Mouse (Mus musculus) adrenal gland, adult (tissue): ENCODE measurements around the gene Gcnt7.
A peak's percentile ranks its signal among the peaks of the same experiment; 100 is the strongest.

Source experiments
- DNase-seq, 2 experiments: peaks; one replicate each; pipeline ENCODE4 v3.0.0; 2022 to 2023; ENCODE audit warnings: low spot score in 1 of 2; ENCODE audit not compliant: inconsistent age in 2 of 2

The Gcnt7 gene

GRCm38 (mm10) chr2:172458496-172458895 lies at the start of gene Gcnt7:
Gcnt7 (minus strand) TSS chr2:172458596.
- DNase-seq: no peak

DNA sequence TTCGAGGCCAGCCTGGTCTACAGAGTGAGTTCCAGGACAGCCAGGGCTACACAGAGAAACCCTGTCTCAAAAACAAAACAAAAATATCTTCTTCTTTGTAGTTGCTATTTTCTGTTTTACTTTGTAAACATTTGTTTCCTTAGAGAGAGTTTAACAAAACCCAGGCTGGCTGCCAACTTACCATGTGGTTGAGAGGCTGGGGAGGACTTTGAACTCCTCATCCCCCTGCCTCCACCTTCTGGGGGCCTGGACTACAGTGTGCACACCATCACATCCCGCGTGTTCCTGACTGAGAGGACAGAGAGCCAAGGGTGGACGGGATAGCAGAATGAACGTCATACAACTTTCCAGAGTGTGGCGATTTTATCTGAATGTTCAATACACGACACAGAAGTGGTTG lies 47.7 kb upstream of the Gcnt7 start:
- no peak for DNase-seq

DNA sequence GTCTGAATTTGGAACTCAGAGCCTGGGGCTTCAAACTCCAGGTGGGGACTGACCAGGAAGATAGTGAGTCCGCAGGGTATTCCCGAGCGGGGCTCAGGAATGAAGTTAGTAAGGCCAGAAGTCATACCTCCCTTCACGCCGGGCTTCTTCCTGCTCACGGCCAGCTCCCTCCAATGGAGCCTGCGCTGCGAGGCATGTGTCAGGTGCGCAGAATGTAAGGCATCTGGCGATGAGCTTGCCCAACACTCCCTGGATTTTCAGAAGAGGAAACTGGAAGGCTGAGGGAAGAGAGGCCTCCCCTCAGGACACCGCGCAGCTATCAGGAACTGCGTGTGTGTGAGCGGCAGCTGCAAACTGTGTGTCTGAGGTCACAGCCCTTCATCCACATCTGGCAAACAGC lies 43.8 kb upstream of the Gcnt7 start:
- DNase-seq: no peak

- peak in 1 of 2 experiments; percentile 59 for DNase-seq
Observed at GRCm38 (mm10) chr2:172501341-172501740, 42.9 kb upstream of the Gcnt7 start.

DNA sequence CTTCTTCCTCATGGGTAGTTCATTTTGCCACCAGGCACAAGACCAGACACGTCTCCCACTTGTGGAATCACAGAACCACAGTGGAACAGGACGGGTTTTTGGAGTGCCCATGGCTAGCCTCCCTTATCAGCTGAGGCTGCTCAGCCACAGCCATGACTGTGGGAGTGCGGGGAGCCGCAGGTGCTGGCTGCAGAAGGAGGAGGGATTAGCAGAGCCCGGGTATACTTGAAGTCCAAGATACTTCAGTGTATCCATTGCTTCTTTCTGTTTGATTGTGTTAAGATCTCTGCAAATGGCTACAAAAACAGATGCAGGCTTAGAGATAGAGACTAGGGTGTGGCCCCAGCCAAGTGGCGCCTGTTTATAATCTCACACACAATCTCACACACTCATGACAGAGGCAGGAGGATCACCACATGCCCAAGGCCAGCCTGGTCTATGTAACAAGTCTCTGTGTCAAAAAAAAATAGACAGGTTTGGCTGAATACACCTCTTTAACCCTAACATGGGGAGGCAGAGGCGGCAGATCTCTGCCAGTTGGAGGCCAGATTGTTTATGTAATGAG lies 42.4 kb upstream of the Gcnt7 start:
- no peak for DNase-seq

GRCm38 (mm10) chr2:172498823-172499222 lies 40.4 kb upstream of the Gcnt7 start:
- peak in 1 of 2 experiments; percentile 71 for DNase-seq

GRCm38 (mm10) chr2:172496736-172497345 lies 38.4 kb upstream of the Gcnt7 start:
- peak; percentile 23 to 82 for DNase-seq

- DNase-seq: no peak
Observed at GRCm38 (mm10) chr2:172484696-172485370, 26.4 kb upstream of the Gcnt7 start.

GRCm38 (mm10) chr2:172483766-172484413 lies 25.5 kb upstream of the Gcnt7 start:
- no peak for DNase-seq

DNA sequence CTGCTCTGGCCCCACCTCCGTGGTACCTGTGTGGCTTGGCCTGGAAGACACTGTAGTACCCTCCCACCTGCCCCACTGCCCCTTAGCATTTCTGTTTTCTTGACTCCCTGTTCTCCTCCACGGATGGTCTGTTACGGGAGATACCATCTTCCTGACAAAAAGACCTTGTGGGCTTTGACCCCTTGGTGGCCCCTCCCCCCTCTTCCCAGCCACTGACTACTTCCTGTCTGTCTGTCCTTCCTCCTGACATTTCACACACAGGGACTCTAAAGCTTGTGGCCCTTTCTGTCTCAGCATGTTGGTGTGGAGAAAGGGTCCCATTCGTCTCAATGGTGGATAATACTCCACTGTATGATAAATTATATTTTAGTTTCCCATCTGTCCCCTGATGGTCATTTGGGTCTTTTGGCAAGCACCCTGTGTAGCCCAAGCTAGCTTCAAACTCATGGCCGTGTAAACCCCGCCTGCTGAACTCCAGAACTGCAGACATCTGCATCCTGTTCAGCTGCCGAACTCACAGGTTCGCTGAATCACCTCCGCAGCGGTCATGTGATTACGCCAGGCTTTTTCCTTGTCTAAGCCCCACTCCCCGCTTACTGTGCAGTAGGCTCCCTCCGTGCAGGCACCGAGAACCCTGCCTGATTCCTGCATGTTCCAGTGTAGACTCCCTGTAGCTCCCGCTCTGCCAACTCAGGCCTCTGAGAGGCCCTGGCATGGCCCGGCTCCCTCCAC lies 23.4 kb upstream of the Gcnt7 start:
- no peak for DNase-seq

DNA sequence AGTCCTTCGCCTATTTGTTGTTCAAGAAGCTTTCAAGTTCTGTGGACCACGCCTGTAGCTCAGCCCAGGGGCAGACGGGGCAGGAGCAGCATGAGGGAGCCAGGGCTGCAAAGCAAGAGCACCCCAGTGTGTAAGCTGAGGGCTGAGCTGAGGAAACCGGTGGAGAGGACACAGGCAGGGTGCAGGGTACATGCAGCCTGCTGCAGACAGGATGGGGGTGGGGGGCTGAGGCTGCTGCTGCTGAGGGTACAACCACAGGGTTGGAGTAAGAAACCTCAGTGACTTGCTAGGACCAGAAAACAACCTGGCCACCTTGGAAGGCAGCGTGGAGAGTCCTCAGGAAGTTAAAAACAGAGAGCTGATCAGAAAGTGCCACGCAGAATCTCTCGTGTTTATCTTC lies 21.9 kb upstream of the Gcnt7 start:
- no peak for DNase-seq

GRCm38 (mm10) chr2:172477860-172478259 lies 19.5 kb upstream of the Gcnt7 start:
- peak in 1 of 2 experiments; percentile 71 for DNase-seq

GRCm38 (mm10) chr2:172477350-172477749 lies 19.0 kb upstream of the Gcnt7 start:
- no peak for DNase-seq

DNA sequence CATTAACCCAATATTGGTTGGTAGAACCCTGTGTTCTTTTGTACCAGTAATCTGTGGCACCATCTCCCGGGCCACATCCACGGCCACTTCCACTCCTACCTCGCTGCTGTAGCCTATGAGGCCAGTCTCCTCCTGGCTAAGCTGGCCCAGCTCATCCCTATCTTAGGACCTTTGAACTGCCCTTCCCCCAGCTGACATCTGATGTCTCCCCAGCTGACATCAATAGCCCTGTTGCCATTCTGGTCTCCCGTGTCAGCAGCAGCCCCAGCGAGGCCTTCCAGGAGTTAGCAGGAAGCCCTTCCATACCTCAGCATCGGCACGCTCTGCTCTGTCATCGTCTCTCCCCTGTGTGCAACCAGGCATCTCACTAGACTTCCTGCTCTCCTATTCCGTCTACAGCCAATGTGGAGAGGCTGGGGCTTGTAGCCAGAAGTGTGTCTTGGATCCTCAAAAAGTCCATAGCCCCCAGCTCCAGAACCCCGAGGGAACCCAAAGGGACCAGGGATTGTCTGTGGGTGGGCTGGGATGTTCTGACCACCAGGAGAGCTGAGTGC lies 18.4 kb upstream of the Gcnt7 start:
- no peak for DNase-seq

GRCm38 (mm10) chr2:172474970-172475369 lies 16.6 kb upstream of the Gcnt7 start:
- peak in 1 of 2 experiments; percentile 66 for DNase-seq

GRCm38 (mm10) chr2:172473591-172473990 lies 15.2 kb upstream of the Gcnt7 start:
- peak in 1 of 2 experiments; percentile 53 for DNase-seq

GRCm38 (mm10) chr2:172472318-172472717 lies 13.9 kb upstream of the Gcnt7 start, which contains the start of gene Fam209:
Fam209 (plus strand) TSS chr2:172472520.
- DNase-seq: no peak

DNA sequence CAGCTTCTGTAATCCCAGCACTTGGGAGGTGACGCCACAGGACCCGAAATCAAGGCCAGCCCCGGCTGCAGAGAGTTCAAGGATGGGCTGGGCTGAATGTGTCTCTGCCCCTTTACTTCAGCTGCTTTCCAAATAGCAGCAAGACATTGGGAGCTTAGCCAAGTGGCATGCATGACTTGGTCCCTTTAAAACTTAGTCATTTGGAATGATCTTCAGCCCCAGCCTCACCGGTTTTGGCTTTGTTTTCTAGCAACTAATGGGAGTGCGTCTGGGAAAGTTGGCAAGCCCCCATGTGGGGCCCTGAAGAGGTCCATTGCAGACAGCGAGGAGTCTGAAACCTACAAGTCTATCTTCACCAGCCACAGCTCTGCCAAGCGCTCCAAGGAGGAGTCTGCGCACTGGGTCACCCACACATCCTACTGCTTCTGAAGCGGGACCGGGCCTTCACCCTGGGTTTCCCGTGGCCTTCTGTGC lies 10.0 kb upstream of the Gcnt7 start:
- DNase-seq: peak; percentile 81 to 95

DNA sequence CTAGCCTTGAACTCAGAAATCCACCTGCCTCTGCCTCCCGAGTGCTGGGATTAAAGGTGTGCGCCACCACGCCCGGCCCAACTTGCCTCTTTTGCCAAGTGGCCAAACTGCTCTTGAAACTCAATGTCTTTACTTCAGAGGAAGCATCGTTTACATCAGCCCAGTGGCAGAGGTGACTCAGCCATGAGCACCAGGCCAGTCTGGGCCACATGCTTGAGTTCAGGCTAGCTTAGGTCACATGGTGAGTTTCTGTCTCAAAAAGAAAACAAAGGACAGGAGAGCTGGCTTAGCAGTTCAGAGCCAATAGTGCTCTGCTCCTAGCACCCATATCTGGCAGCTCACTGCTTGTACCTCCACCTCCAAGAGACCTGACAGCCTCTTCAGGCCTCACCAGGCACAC lies 8.8 kb upstream of the Gcnt7 start:
- DNase-seq: peak; percentile 45 to 79

DNA sequence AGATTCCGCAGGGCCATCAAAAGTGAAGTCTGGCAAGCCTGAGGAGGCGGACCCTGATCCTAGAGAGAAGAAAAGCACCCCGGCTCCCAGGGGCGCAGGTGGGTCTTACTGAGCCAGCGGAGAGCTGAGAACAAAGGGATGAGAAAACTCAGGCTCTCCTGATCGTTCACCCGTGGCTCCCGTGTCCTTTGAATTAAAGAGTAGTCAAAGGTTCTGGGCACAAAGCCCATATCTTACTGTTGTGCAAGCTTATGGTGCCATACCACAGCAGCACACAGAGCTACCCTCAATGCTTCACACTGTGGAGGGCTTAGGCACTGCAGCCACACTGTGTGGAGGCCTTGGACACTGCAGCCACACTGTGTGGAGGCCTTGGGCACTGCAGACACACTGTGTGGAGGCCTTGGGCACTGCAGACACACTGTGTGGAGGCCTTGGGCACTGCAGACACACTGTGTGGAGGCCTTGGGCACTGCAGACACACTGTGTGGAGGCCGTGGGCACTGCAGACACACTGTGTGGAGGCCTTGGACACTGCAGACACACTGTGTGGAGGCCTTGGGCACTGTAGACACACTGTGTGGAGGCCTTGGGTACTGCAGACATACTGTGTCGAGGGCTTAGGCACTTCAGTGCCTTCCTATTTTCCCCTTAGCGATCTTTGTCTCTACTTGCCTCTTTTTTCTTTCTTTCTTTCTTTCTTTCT lies 8.2 kb upstream of the Gcnt7 start:
- DNase-seq: peak; percentile 36 to 82
